Mouse (Mus musculus) skeletal muscle tissue, adult 2 months (tissue): ENCODE data around the gene Tmem52.
A peak's percentile ranks its signal among the peaks of the same experiment; 100 is the strongest.
"Not testable (repeated sequence)": the region's sequence is repeated elsewhere in the genome, so short reads cannot be mapped to it uniquely, and the experiment has no call there.

ENCODE experiments used
- DNase-seq: peaks from one replicate; pipeline ENCODE4 v3.0.0-alpha.2; 2012; ENCODE audit warnings: low read depth, low spot score

Tmem52 gene

GRCm38 (mm10) chr4:155472716-155473290 lies 3.9 kb downstream of the Tmem52 start:
- DNase-seq, result peak; percentile 78

GRCm38 (mm10) chr4:155473319-155473718 lies 4.4 kb downstream of the Tmem52 start:
- peak; percentile 92 for DNase-seq

- DNase-seq, result not testable (repeated sequence)
Observed at GRCm38 (mm10) chr4:155473796-155474195, 4.9 kb downstream of the Tmem52 start.

- DNase-seq, result peak; percentile 85
Observed at GRCm38 (mm10) chr4:155481381-155482124, 12.6 kb downstream of the Tmem52 start.

- DNase-seq, result no peak
Observed at GRCm38 (mm10) chr4:155482125-155482480, 13.2 kb downstream of the Tmem52 start.

GRCm38 (mm10) chr4:155482733-155483540 lies 14.0 kb downstream of the Tmem52 start:
- DNase-seq, result no peak

- DNase-seq, result no peak
Observed at GRCm38 (mm10) chr4:155485521-155485920, 16.6 kb downstream of the Tmem52 start.

- no peak for DNase-seq
Observed at GRCm38 (mm10) chr4:155487746-155488145, 18.8 kb downstream of the Tmem52 start.

- DNase-seq, result peak; percentile 70
Observed at GRCm38 (mm10) chr4:155488232-155489025, 19.5 kb downstream of the Tmem52 start.

- DNase-seq, result no peak
Observed at GRCm38 (mm10) chr4:155489101-155489970, 20.4 kb downstream of the Tmem52 start.

- no peak for DNase-seq
Observed at GRCm38 (mm10) chr4:155490456-155490855, 21.5 kb downstream of the Tmem52 start.

- DNase-seq, result peak; percentile 88
Observed at GRCm38 (mm10) chr4:155490990-155491504, 22.1 kb downstream of the Tmem52 start, which contains the start of gene Gnb1. TSS of gene Gnb1 (plus strand) at chr4:155491361.

GRCm38 (mm10) chr4:155491529-155492130 lies 22.7 kb downstream of the Tmem52 start:
- no peak for DNase-seq

GRCm38 (mm10) chr4:155492131-155492633 lies 23.3 kb downstream of the Tmem52 start:
- no peak for DNase-seq

GRCm38 (mm10) chr4:155494891-155495290 lies 26.0 kb downstream of the Tmem52 start:
- no peak for DNase-seq

- DNase-seq, result no peak
Observed at GRCm38 (mm10) chr4:155497963-155498362, 29.0 kb downstream of the Tmem52 start.

GRCm38 (mm10) chr4:155501126-155501525 lies 32.2 kb downstream of the Tmem52 start:
- DNase-seq, result no peak

GRCm38 (mm10) chr4:155505067-155505466 lies 36.2 kb downstream of the Tmem52 start:
- no peak for DNase-seq

GRCm38 (mm10) chr4:155505671-155506295 lies 36.9 kb downstream of the Tmem52 start:
- DNase-seq, result no peak
